Mouse (Mus musculus) urinary bladder, postnatal 10 days (tissue): ENCODE results near the gene Repin1.

Experiments
- DNase-seq: peaks from one replicate; pipeline ENCODE4 v3.0.0; 2022; ENCODE audit warnings: low spot score

The Repin1 gene

GRCm38 (mm10) chr6:48593158-48594042, at the start of gene Repin1, which contains the start of gene Gm44965:
Gene Repin1 (plus strand): TSS chr6:48593883.
Gene Gm44965 (plus strand): TSS chr6:48593941.
- DNase-seq, result peak; percentile 75

- DNase-seq, result no peak
Observed at GRCm38 (mm10) chr6:48545251-48545650, 48.4 kb upstream of the Repin1 start.

- no peak for DNase-seq
Observed at GRCm38 (mm10) chr6:48546271-48546670, 47.4 kb upstream of the Repin1 start.

GRCm38 (mm10) chr6:48546858-48547257, 46.8 kb upstream of the Repin1 start:
- DNase-seq, result no peak

GRCm38 (mm10) chr6:48548314-48548713, 45.4 kb upstream of the Repin1 start:
- no peak for DNase-seq

GRCm38 (mm10) chr6:48552918-48553317, 40.8 kb upstream of the Repin1 start:
- no peak for DNase-seq

- no peak for DNase-seq
Observed at GRCm38 (mm10) chr6:48553819-48554218, 39.9 kb upstream of the Repin1 start.

- peak; percentile 93 for DNase-seq
Observed at GRCm38 (mm10) chr6:48554280-48555103, 39.2 kb upstream of the Repin1 start, which contains the start of gene Lrrc61. Gene Lrrc61 (plus strand): TSS chr6:48554796.

- DNase-seq, result no peak
Observed at GRCm38 (mm10) chr6:48555104-48555890, 38.4 kb upstream of the Repin1 start.

GRCm38 (mm10) chr6:48555956-48556355, 37.7 kb upstream of the Repin1 start:
- DNase-seq, result no peak

GRCm38 (mm10) chr6:48565693-48566310, 27.9 kb upstream of the Repin1 start:
- no peak for DNase-seq

- DNase-seq, result no peak
Observed at GRCm38 (mm10) chr6:48566312-48566711, 27.4 kb upstream of the Repin1 start.

- no peak for DNase-seq
Observed at GRCm38 (mm10) chr6:48568036-48568984, 25.4 kb upstream of the Repin1 start.

GRCm38 (mm10) chr6:48569065-48569807, 24.4 kb upstream of the Repin1 start:
- no peak for DNase-seq

- DNase-seq, result no peak
Observed at GRCm38 (mm10) chr6:48572014-48572413, 21.7 kb upstream of the Repin1 start.

- no peak for DNase-seq
Observed at GRCm38 (mm10) chr6:48572572-48573061, 21.1 kb upstream of the Repin1 start, which contains the start of gene Rarres2. Gene Rarres2 (minus strand): TSS chr6:48572789.

GRCm38 (mm10) chr6:48573280-48573679, 20.4 kb upstream of the Repin1 start:
- no peak for DNase-seq

GRCm38 (mm10) chr6:48573981-48574380, 19.7 kb upstream of the Repin1 start:
- DNase-seq, result no peak

GRCm38 (mm10) chr6:48578736-48579135, 14.9 kb upstream of the Repin1 start:
- no peak for DNase-seq
